8 mouse cellular contexts compared by ENCODE assay signal in genomic region chr7:29518421-29519210, GRCm38 (mm10). TPM values are rescaled to one million over a fixed set of nuclear protein-coding genes. Genes with fewer than 3 reads are reported as not detected.
DNase-seq lines count a peak whose midpoint lies in the region; ATAC-seq and TF ChIP-seq lines count a peak whose summit lies in the region.

Gene Sipa1l3, minus strand, starts transcription at chr7:29518641.

- peaks cover 3% of the 10 kb centered on the region; the same call in 1 of the 2 replicates for H3K36me3 ChIP-seq in ES-E14 (ENCODE audit: control insufficient read depth, insufficient read depth, low read length, poor library complexity, severe bottlenecking)
- H3K36me3 ChIP-seq in forebrain, embryonic 15.5 days = no peaks in the 10 kb centered on the region

- no peak for TF ChIP-seq CTCF in lung, adult 2 months (IDR thresholded peaks at IDR 0.05; ENCODE audit: insufficient read depth, low read length)

- peak; percentile 99 for ATAC-seq in forebrain, embryonic 15.5 days (replicated peaks)
- ATAC-seq in neutrophil, adult 5-6 weeks (ENCODE audit: extremely low read depth, insufficient number of reproducible peaks, low FRiP score, poor library complexity, severe bottlenecking) = peak; percentile 96

- intact Hi-C loops in heart, postnatal 25 days (cut with DNase I) = loop anchor here (5.0 kb wide), 2 partner anchors 61 to 756 kb away; no protein-coding TSS in a partner anchor

- H3K9ac ChIP-seq in ES-E14 (ENCODE audit: insufficient read depth, low read depth, low read length, poor library complexity, severe bottlenecking) = peak within 1 kb of the TSS; percentile 88
- H3K9ac ChIP-seq in forebrain, embryonic 15.5 days (replicated peaks) = peak within 1 kb of the TSS; percentile 84

- in situ Hi-C loops in ES-E14 (cut with MboI; ENCODE audit: low sequenced_read_pairs in 2 of 2, unreplicated experiment in 2 of 2) = no loop called here

- peak; percentile 94 for DNase-seq in ES-E14 (ENCODE audit: low read depth, low spot score)
- peak; percentile 96 for DNase-seq in cerebellum, adult 11-12 months
- peak; percentile 95 for DNase-seq in heart, postnatal 25 days (ENCODE audit: low spot score)
- peak; percentile 96 to 99 for DNase-seq in layer of hippocampus, adult 18-20 months (ENCODE audit: low spot score in 2 of 2)
- peak; percentile 94 for DNase-seq in lung, adult 2 months
- DNase-seq in thymus, adult 18-20 months = peak; percentile 96 to 97

- peak within 1 kb of the TSS; percentile 87 for H3K4me2 ChIP-seq in forebrain, embryonic 15.5 days (replicated peaks)

- peaks cover 5 to 9% of the 10 kb centered on the region in 2 experiments; a peak in 3 of 4 replicates for H3K4me1 ChIP-seq in ES-E14 (ENCODE audit: control insufficient read depth in 2 of 2, insufficient read depth in 2 of 2, low read length in 2 of 2, poor library complexity in 1 of 2)
- H3K4me1 ChIP-seq in forebrain, embryonic 15.5 days = peaks cover 21% of the 10 kb centered on the region
- H3K4me1 ChIP-seq in lung, adult 2 months (ENCODE audit: control insufficient read depth, insufficient read depth, low read length) = peaks cover 13% of the 10 kb centered on the region

- TF ChIP-seq POLR2A in lung, adult 2 months (IDR thresholded peaks at IDR 0.05; ENCODE audit: borderline replicate concordance, extremely low read depth, low read depth, low read length) = peak; percentile 74; the same call in 1 of the 2 replicates

- no peaks in the 10 kb centered on the region for H3K9me3 ChIP-seq in ES-E14 (ENCODE audit: control insufficient read depth, insufficient read depth, low read depth, low read length)
- H3K9me3 ChIP-seq in forebrain, embryonic 15.5 days = no peaks in the 10 kb centered on the region

- under 1% methylated on average over 88 of the region's 88 CpGs for WGBS in forebrain, embryonic 15.5 days
- 1% methylated on average over 88 of the region's 88 CpGs for WGBS in lung, adult 2 months

- peak within 1 kb of the TSS; percentile 82 for H3K27ac ChIP-seq in ES-E14 (ENCODE audit: insufficient read depth, low read depth, low read length, poor library complexity, severe bottlenecking)
- H3K27ac ChIP-seq in forebrain, embryonic 15.5 days (replicated peaks) = peak within 1 kb of the TSS; percentile 90

- H3K4me3 ChIP-seq in ES-E14 (ENCODE audit: insufficient read depth in 1 of 2, low read depth in 1 of 2, low read length in 2 of 2, poor library complexity in 1 of 2, severe bottlenecking in 1 of 2) = peak within 1 kb of the TSS; percentile 97 to 98
- H3K4me3 ChIP-seq in forebrain, embryonic 15.5 days = peak within 1 kb of the TSS; percentile 88
- H3K4me3 ChIP-seq in lung, adult 2 months (replicated peaks; ENCODE audit: extremely low read depth, low read depth, low read length) = peak within 1 kb of the TSS; percentile 77

- H3K27me3 ChIP-seq in forebrain, embryonic 15.5 days = no peaks in the 10 kb centered on the region

TF ChIP-seq in ES-E14, 5 proteins besides CTCF, POLR2A, EP300 and RAD21:
- no peak for TF ChIP-seq MAFK (IDR thresholded peaks at IDR 0.05; ENCODE audit: insufficient read depth, low read depth, low read length)
- peak; percentile 99 for TF ChIP-seq HCFC1 (IDR thresholded peaks at IDR 0.05; ENCODE audit: borderline replicate concordance, insufficient read depth, low read length)

RNA-seq across cellular contexts. Expression of gene Sipa1l3, which starts in this region (rescaled TPM):
- total RNA-seq in ES-E14 (2012; rRNA removed) = 27.5 and 33.2 TPM in 2 replicates
- polyA plus RNA-seq in forebrain, embryonic 15.5 days (2015; fragmentation: Nextera tagmentation; extraction: Ambion mirVana) = 15.0 and 16.5 TPM in 2 replicates
- total RNA-seq in heart, postnatal 25 days (2021) = 1 to 10 TPM; 8.8 to 9.4 TPM
- 100 to 1,000 TPM; 219 to 232 TPM for total RNA-seq in layer of hippocampus, adult 18-20 months (2021)
- polyA plus RNA-seq in lung, adult 2 months (2012; rRNA removed) = 125 and 132 TPM in 2 replicates
- 8.1 and 10.8 TPM in 2 replicates for total RNA-seq in neutrophil, adult 5-6 weeks (2017)

Comparison
In these comparisons a context has a peak if more than half of its experiments do, and no peak if none do; other contexts are left out.
1. Peak in every context shown above with its lines: DNase-seq, ATAC-seq, H3K4me3 ChIP-seq and H3K27ac ChIP-seq.